Mouse (Mus musculus) lung, adult 18-20 months (tissue): ENCODE measurements around the gene Ssh2.

Source experiments
- DNase-seq, 2 experiments: peaks; one replicate each; pipeline ENCODE4 v3.0.0; 2022; ENCODE audit warnings: mixed read lengths in 2 of 2

Ssh2 gene

GRCm38 (mm10) chr11:77215951-77216760, at the start of gene Ssh2:
TSS of gene Ssh2 (plus strand) at chr11:77216287.
- peak; percentile 79 to 85 for DNase-seq

GRCm38 (mm10) chr11:77173731-77174130, 42.4 kb upstream of the Ssh2 start:
- no peak for DNase-seq

GRCm38 (mm10) chr11:77174531-77174930, 41.6 kb upstream of the Ssh2 start:
- DNase-seq = no peak

GRCm38 (mm10) chr11:77179771-77180170, 36.3 kb upstream of the Ssh2 start:
- no peak for DNase-seq

- DNase-seq = no peak
Observed at GRCm38 (mm10) chr11:77180886-77181285, 35.2 kb upstream of the Ssh2 start.

GRCm38 (mm10) chr11:77181528-77181927, 34.6 kb upstream of the Ssh2 start:
- no peak for DNase-seq

GRCm38 (mm10) chr11:77182041-77182440, 34.0 kb upstream of the Ssh2 start:
- DNase-seq = no peak

GRCm38 (mm10) chr11:77182616-77183015, 33.5 kb upstream of the Ssh2 start:
- no peak for DNase-seq

GRCm38 (mm10) chr11:77184926-77185325, 31.2 kb upstream of the Ssh2 start:
- no peak for DNase-seq

GRCm38 (mm10) chr11:77188868-77189267, 27.2 kb upstream of the Ssh2 start, which contains the start of gene Efcab5:
TSS of gene Efcab5 (minus strand) at chr11:77188968.
- DNase-seq = no peak

- no peak for DNase-seq
Observed at GRCm38 (mm10) chr11:77193410-77193809, 22.7 kb upstream of the Ssh2 start.

- DNase-seq = no peak
Observed at GRCm38 (mm10) chr11:77193941-77194553, 22.0 kb upstream of the Ssh2 start.

GRCm38 (mm10) chr11:77194762-77195161, 21.3 kb upstream of the Ssh2 start:
- DNase-seq = no peak

GRCm38 (mm10) chr11:77195360-77196109, 20.6 kb upstream of the Ssh2 start:
- no peak for DNase-seq

GRCm38 (mm10) chr11:77196181-77197143, 19.6 kb upstream of the Ssh2 start:
- DNase-seq = peak; percentile 50 to 62

- no peak for DNase-seq
Observed at GRCm38 (mm10) chr11:77199636-77200035, 16.5 kb upstream of the Ssh2 start.

- no peak for DNase-seq
Observed at GRCm38 (mm10) chr11:77200703-77201102, 15.4 kb upstream of the Ssh2 start.

GRCm38 (mm10) chr11:77214142-77214692, 1.9 kb upstream of the Ssh2 start:
- DNase-seq = no peak

GRCm38 (mm10) chr11:77214755-77215154, 1.3 kb upstream of the Ssh2 start:
- peak; percentile 55 to 75 for DNase-seq

- peak in 1 of 2 experiments; percentile 16 for DNase-seq
Observed at GRCm38 (mm10) chr11:77215483-77215882, 604 bp upstream of the Ssh2 start.

- no peak for DNase-seq
Observed at GRCm38 (mm10) chr11:77216761-77217130, 659 bp downstream of the Ssh2 start.

- DNase-seq = no peak
Observed at GRCm38 (mm10) chr11:77230765-77231164, 14.7 kb downstream of the Ssh2 start.
